Mouse (Mus musculus): Measurements from ENCODE around the gene Ppp1r13l. TPM values are rescaled to one million over a fixed set of nuclear protein-coding genes. Genes with fewer than 3 reads are reported as not detected.

Gene Ppp1r13l
- polyA plus RNA-seq, 1 experiment from 2014 or later: 8.9 TPM

DNA sequence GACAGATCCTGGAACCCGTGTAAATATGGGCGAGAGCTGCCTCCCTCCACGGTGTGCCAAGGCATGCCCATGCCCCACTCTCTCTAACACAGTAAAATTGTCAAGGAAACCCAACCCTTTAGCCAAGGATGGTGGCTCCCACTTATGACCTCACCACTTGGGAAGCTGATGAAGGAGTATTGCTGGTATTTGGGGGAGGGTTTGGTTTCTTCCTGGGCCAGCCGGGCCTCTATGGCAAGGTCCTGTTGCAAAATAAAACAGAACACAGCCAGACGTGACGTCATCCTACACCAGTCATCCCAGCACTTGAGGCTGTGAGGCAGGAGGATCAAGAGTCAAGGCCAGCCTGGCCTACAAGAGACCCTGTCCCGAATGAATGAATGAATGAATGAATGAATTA lies 21.0 kb upstream of the Ppp1r13l start:
- Histone ChIP-seq H3K4me1 (peaks cover 23% of the 10 kb centered on the region), H3K4me3 (replicated peaks) (no peak overlapping the region), H3K27ac (no peak overlapping the region), H3K36me3 (no peaks in the 10 kb centered on the region), H3K4me2 (no peak overlapping the region), H3K9me3 (no peaks in the 10 kb centered on the region), H3K27me3 (replicated peaks) (peaks cover 3% of the 10 kb centered on the region; the same call in 1 of the 2 replicates), H3K9ac (no peak overlapping the region)
- no peak for ATAC-seq (ENCODE audit: insufficient read depth, low FRiP score, low read depth)
- 60% methylated on average over 7 of the region's 7 CpGs for WGBS

DNA sequence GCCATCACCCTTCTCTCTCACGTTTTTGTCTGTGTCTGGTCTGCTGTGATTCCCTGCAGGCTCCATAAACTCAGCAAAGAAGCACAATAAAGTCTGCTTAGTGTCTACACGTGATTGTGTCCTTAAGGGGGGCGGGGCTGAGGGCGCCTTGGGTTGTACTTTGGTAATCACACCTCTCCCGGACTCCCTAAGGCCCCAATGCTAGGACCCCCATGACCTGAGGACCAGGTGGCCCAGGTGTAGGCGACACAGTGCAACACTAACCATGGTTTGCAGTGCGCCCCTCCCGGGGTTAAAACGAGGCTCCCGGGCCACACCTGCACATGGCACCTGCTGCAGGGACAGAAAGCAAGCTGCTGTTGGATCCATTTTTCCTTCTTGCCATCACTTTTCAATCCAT lies 18.3 kb upstream of the Ppp1r13l start:
- no peak overlapping the region for H3K27ac ChIP-seq
- peak overlapping the region; percentile 96 for H3K4me2 ChIP-seq
- H3K9me3 ChIP-seq: no peaks in the 10 kb centered on the region
- H3K27me3 ChIP-seq (replicated peaks): peaks cover 3% of the 10 kb centered on the region; the same call in 1 of the 2 replicates
- 18% methylated on average over 10 of the region's 10 CpGs for WGBS
- no peak overlapping the region for H3K9ac ChIP-seq
- ATAC-seq (ENCODE audit: insufficient read depth, low FRiP score, low read depth): no peak
- H3K36me3 ChIP-seq: no peaks in the 10 kb centered on the region
- H3K4me1 ChIP-seq: peaks cover 31% of the 10 kb centered on the region
- peak overlapping the region; percentile 50 for H3K4me3 ChIP-seq (replicated peaks)

DNA sequence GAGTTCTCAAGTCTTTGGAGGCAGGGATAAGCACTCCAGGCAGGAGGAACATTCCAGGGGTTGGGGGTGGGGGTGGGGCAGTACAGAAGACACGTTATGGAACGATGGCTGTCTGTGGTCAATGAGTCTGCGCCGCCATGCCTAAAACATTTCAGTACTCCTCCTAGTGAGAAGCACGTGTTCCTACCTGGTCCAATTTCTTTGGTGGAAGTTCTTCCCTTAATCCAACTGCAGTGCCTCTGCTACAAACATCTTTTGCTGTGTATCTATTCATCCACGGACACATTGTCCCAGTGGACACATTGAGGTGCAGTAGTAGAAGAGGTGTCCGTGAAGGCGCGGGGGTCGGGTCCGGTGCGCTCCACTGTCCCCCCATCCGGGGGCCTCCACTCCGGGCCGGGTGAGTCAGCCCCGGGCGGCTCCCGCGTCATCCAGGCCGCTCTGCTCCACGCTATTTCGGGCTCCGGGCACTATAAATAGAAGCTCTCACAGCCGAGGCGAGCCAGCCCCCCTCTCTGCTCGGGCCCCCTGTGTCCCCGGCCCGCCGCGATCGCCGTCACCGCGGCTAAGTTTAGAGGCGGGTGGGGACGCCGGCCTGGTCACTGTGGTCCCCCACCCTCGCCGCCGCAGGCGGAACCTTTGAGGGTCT lies 17.7 kb upstream of the Ppp1r13l start:
- H3K36me3 ChIP-seq: no peaks in the 10 kb centered on the region
- peaks cover 3% of the 10 kb centered on the region; the same call in 1 of the 2 replicates for H3K27me3 ChIP-seq (replicated peaks)
- no peak for ATAC-seq (ENCODE audit: insufficient read depth, low FRiP score, low read depth)

GRCm38 (mm10) chr7:19342481-19343027 lies 17.0 kb upstream of the Ppp1r13l start:
- Histone ChIP-seq H3K27me3 (replicated peaks) (peaks cover 3% of the 10 kb centered on the region; the same call in 1 of the 2 replicates), H3K27ac (peak overlapping the region; percentile 71; the same call in 1 of the 2 replicates), H3K4me2 (peak overlapping the region; percentile 96), H3K4me1 (peaks cover 28% of the 10 kb centered on the region), H3K4me3 (replicated peaks) (peak overlapping the region; percentile 50), H3K36me3 (no peaks in the 10 kb centered on the region), H3K9ac (peak overlapping the region; percentile 39; the same call in 1 of the 2 replicates), H3K9me3 (no peaks in the 10 kb centered on the region)
- WGBS: under 1% methylated on average over 27 of the region's 27 CpGs
- no peak for ATAC-seq (ENCODE audit: insufficient read depth, low FRiP score, low read depth)

More for the DNA sequence above, 17.7 kb upstream of the Ppp1r13l start:
- WGBS: 1% methylated on average over 39 of the region's 41 CpGs
- peaks cover 31% of the 10 kb centered on the region for H3K4me1 ChIP-seq
- peak overlapping the region; percentile 50 for H3K4me3 ChIP-seq (replicated peaks)
- H3K9ac ChIP-seq: peak overlapping the region; percentile 39; the same call in 1 of the 2 replicates
- H3K4me2 ChIP-seq: peak overlapping the region; percentile 96
- H3K9me3 ChIP-seq: no peaks in the 10 kb centered on the region
- peak overlapping the region; percentile 71; the same call in 1 of the 2 replicates for H3K27ac ChIP-seq

GRCm38 (mm10) chr7:19343210-19343808 lies 16.2 kb upstream of the Ppp1r13l start:
- peaks cover 28% of the 10 kb centered on the region for H3K4me1 ChIP-seq
- H3K27ac ChIP-seq: no peak overlapping the region
- peak overlapping the region; percentile 96 for H3K4me2 ChIP-seq
- WGBS: under 1% methylated on average over 11 of the region's 11 CpGs
- peaks cover 3% of the 10 kb centered on the region; the same call in 1 of the 2 replicates for H3K27me3 ChIP-seq (replicated peaks)
- no peak overlapping the region for H3K9ac ChIP-seq
- no peaks in the 10 kb centered on the region for H3K36me3 ChIP-seq
- H3K9me3 ChIP-seq: no peaks in the 10 kb centered on the region
- ATAC-seq (ENCODE audit: insufficient read depth, low FRiP score, low read depth): no peak
- no peak overlapping the region for H3K4me3 ChIP-seq (replicated peaks)

GRCm38 (mm10) chr7:19344237-19344847 lies 15.2 kb upstream of the Ppp1r13l start, which contains the start of gene Ercc1:
Ercc1 (plus strand) TSS chr7:19344778.
- peaks cover 28% of the 10 kb centered on the region for H3K4me1 ChIP-seq
- no peaks in the 10 kb centered on the region for H3K36me3 ChIP-seq
- no peak for ATAC-seq (ENCODE audit: insufficient read depth, low FRiP score, low read depth)
- WGBS: 22% methylated on average over 12 of the region's 12 CpGs
- peak within 1 kb of the TSS; percentile 86 for H3K27ac ChIP-seq
- H3K4me2 ChIP-seq: peak within 1 kb of the TSS; percentile 84
- H3K27me3 ChIP-seq (replicated peaks): peaks cover 3% of the 10 kb centered on the region; the same call in 1 of the 2 replicates
- H3K9ac ChIP-seq: peak within 1 kb of the TSS; percentile 32; the same call in 1 of the 2 replicates
- peak within 1 kb of the TSS; percentile 60 for H3K4me3 ChIP-seq (replicated peaks)
- H3K9me3 ChIP-seq: no peaks in the 10 kb centered on the region

DNA sequence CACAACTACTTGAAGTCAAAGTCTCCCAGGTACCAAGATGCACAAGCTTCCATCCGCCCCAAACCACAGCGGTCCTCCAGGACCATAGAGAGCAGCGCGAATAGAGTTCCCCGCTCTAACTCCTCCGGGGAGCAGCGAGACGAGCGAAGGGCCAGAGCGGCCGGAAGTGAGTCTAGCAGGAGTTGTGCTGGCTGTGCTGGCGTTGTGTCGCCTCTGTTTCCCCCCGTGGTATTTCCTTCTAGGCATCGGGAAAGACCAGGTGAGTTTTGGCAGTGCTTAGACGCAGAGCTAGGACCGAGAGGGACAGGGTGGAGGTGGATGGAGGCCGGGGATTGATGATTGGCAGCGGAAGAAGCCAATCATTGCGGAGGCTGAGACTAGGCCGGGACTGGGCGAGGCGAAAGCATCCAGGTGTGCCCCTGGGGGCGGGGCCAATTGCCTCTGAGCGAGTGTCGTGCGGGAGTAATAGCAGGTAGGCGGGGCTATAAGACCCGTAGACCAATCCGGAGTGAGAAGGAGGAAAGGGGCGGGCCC lies 14.5 kb upstream of the Ppp1r13l start:
- ATAC-seq (ENCODE audit: insufficient read depth, low FRiP score, low read depth): peak; percentile 95
- Histone ChIP-seq H3K4me3 (replicated peaks) (peak overlapping the region; percentile 60), H3K4me2 (peak overlapping the region; percentile 84), H3K9me3 (no peaks in the 10 kb centered on the region), H3K36me3 (no peaks in the 10 kb centered on the region), H3K27me3 (replicated peaks) (peaks cover 3% of the 10 kb centered on the region; the same call in 1 of the 2 replicates), H3K27ac (peak overlapping the region; percentile 86), H3K4me1 (peaks cover 28% of the 10 kb centered on the region), H3K9ac (peak overlapping the region; percentile 32; the same call in 1 of the 2 replicates)
- WGBS: under 1% methylated on average over 31 of the region's 31 CpGs

- H3K4me1 ChIP-seq: peaks cover 8% of the 10 kb centered on the region; the same call in 1 of the 2 replicates
- no peaks in the 10 kb centered on the region for H3K27me3 ChIP-seq (replicated peaks)
- no peak overlapping the region for H3K4me2 ChIP-seq
- H3K9me3 ChIP-seq: no peaks in the 10 kb centered on the region
- no peak overlapping the region for H3K27ac ChIP-seq
- H3K9ac ChIP-seq: no peak overlapping the region
- ATAC-seq (ENCODE audit: insufficient read depth, low FRiP score, low read depth): no peak
- peaks cover 24% of the 10 kb centered on the region for H3K36me3 ChIP-seq
- 83% methylated on average over 13 of the region's 13 CpGs for WGBS
- no peak overlapping the region for H3K4me3 ChIP-seq (replicated peaks)
Measured at GRCm38 (mm10) chr7:19349188-19349915, 10.2 kb upstream of the Ppp1r13l start.

DNA sequence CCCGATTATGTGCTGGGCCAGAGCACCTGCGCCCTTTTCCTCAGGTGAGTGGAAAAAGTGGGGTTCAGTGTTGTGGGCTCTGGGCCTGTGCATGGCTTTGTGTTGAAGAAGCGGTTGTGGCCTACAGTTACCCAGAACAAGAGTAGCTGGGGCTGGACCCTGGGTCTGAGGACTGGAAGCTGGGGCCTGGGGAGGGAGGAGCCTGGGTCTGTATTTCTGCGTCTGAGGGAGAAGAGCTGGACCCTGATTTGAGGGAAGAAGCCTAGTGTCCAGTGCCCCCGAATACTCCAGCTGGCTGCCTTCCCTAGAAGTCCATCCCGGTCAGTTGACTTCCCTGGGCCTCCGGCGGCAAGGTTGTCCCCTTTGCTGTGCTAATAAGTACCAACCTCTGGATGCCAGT lies 9.3 kb upstream of the Ppp1r13l start:
- Histone ChIP-seq H3K9ac (no peak overlapping the region), H3K9me3 (no peaks in the 10 kb centered on the region), H3K27me3 (replicated peaks) (no peaks in the 10 kb centered on the region), H3K4me1 (peaks cover 8% of the 10 kb centered on the region; the same call in 1 of the 2 replicates), H3K4me3 (replicated peaks) (no peak overlapping the region), H3K27ac (no peak overlapping the region), H3K4me2 (no peak overlapping the region), H3K36me3 (peaks cover 24% of the 10 kb centered on the region)
- WGBS: 95% methylated on average over 8 of the region's 8 CpGs
- no peak for ATAC-seq (ENCODE audit: insufficient read depth, low FRiP score, low read depth)

DNA sequence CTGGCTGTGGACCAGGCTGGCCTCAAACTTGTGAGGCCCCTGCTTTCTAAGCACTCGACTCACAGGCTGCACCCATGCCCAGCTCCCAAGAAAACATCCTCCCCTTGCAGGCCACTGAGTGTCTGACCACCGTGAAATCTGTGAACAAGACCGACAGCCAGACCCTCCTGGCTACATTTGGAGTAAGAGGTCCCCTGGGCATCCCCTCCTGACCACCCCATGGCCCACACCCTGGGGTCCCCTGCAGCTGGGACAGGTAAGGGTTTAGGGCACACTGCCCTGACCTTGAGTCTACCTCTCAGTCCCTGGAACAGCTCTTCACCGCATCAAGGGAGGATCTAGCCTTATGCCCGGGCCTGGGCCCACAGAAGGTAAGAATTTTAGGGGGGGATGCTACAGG lies 4.6 kb upstream of the Ppp1r13l start:
- Histone ChIP-seq H3K9ac (no peak overlapping the region), H3K27me3 (replicated peaks) (no peaks in the 10 kb centered on the region), H3K9me3 (no peaks in the 10 kb centered on the region), H3K27ac (no peak overlapping the region), H3K4me1 (peaks cover 13% of the 10 kb centered on the region), H3K4me3 (replicated peaks) (no peak overlapping the region), H3K4me2 (no peak overlapping the region), H3K36me3 (peaks cover 32% of the 10 kb centered on the region)
- 83% methylated on average over 5 of the region's 5 CpGs for WGBS
- no peak for ATAC-seq (ENCODE audit: insufficient read depth, low FRiP score, low read depth)

- WGBS: 68% methylated on average over 10 of the region's 10 CpGs
- Histone ChIP-seq H3K27ac (no peak overlapping the region), H3K4me2 (no peak overlapping the region), H3K9ac (no peak overlapping the region), H3K9me3 (no peaks in the 10 kb centered on the region), H3K36me3 (peaks cover 22% of the 10 kb centered on the region), H3K4me3 (replicated peaks) (no peak overlapping the region), H3K27me3 (replicated peaks) (no peaks in the 10 kb centered on the region), H3K4me1 (peaks cover 22% of the 10 kb centered on the region)
- no peak for ATAC-seq (ENCODE audit: insufficient read depth, low FRiP score, low read depth)
Measured at GRCm38 (mm10) chr7:19356311-19356710, 3.2 kb upstream of the Ppp1r13l start.

Measured in stomach, embryonic 15.5 days (tissue).